Mouse (Mus musculus): ENCODE measurements at regions not wholly inside any gene's neighbourhood (a gene's known extent, or its start where the extent isn't known, plus 50 kb on each side); places are given as distances from the start of the nearest gene placed in this dataset.

- no peak overlapping the region for H3K9ac ChIP-seq
- no peak overlapping the region for H3K4me3 ChIP-seq (ENCODE audit: low read depth, low read length)
- H3K4me1 ChIP-seq (ENCODE audit: insufficient read depth), result no peaks in the 10 kb centered on the region
- H3K27me3 ChIP-seq (ENCODE audit: insufficient read depth, low read length), result no peaks in the 10 kb centered on the region
- H3K36me3 ChIP-seq (ENCODE audit: insufficient read depth), result no peaks in the 10 kb centered on the region
- 0 out of 2 replicates have a peak overlapping the region, but pooled peaks have one; percentile 12 for H3K4me2 ChIP-seq
- H3K27ac ChIP-seq (ENCODE audit: low read depth), result no peak overlapping the region
- no peak for TF ChIP-seq CTCF (IDR thresholded peaks at IDR 0.05; ENCODE audit: low read depth)
- ATAC-seq (ENCODE audit: insufficient read depth) (0 out of 2 replicates have a peak, but pooled peaks have one; percentile 3), DNase-seq (no peak)
- 49% methylated on average over 5 of the region's 5 CpGs for WGBS
- no peaks in the 10 kb centered on the region for H3K9me3 ChIP-seq (ENCODE audit: low read depth, low read length)
Measured at GRCm38 (mm10) chr6:122394160-122394559, 53.8 kb upstream of the Phc1 start.

GRCm38 (mm10) chr6:122393231-122393881 lies 53.0 kb upstream of the Phc1 start:
- H3K9ac ChIP-seq, result no peak overlapping the region; the same call in 1 of the 2 replicates
- no peaks in the 10 kb centered on the region for H3K27me3 ChIP-seq (ENCODE audit: insufficient read depth, low read length)
- H3K4me1 ChIP-seq (ENCODE audit: insufficient read depth), result no peaks in the 10 kb centered on the region
- ATAC-seq (ENCODE audit: insufficient read depth), result peak; percentile 62; the same call in 1 of the 2 replicates
- H3K9me3 ChIP-seq (ENCODE audit: low read depth, low read length), result no peaks in the 10 kb centered on the region
- H3K36me3 ChIP-seq (ENCODE audit: insufficient read depth), result no peaks in the 10 kb centered on the region
- H3K27ac ChIP-seq (ENCODE audit: low read depth), result 0 out of 2 replicates have a peak overlapping the region, but pooled peaks have one; percentile 18
- DNase-seq, result no peak
- WGBS, result 38% methylated on average over 19 of the region's 19 CpGs
- no peak for TF ChIP-seq CTCF (IDR thresholded peaks at IDR 0.05; ENCODE audit: low read depth)
- peak overlapping the region; percentile 1; the same call in 1 of the 2 replicates for H3K4me3 ChIP-seq (ENCODE audit: low read depth, low read length)
- H3K4me2 ChIP-seq, result peak overlapping the region; percentile 12; the same call in 1 of the 2 replicates

DNA sequence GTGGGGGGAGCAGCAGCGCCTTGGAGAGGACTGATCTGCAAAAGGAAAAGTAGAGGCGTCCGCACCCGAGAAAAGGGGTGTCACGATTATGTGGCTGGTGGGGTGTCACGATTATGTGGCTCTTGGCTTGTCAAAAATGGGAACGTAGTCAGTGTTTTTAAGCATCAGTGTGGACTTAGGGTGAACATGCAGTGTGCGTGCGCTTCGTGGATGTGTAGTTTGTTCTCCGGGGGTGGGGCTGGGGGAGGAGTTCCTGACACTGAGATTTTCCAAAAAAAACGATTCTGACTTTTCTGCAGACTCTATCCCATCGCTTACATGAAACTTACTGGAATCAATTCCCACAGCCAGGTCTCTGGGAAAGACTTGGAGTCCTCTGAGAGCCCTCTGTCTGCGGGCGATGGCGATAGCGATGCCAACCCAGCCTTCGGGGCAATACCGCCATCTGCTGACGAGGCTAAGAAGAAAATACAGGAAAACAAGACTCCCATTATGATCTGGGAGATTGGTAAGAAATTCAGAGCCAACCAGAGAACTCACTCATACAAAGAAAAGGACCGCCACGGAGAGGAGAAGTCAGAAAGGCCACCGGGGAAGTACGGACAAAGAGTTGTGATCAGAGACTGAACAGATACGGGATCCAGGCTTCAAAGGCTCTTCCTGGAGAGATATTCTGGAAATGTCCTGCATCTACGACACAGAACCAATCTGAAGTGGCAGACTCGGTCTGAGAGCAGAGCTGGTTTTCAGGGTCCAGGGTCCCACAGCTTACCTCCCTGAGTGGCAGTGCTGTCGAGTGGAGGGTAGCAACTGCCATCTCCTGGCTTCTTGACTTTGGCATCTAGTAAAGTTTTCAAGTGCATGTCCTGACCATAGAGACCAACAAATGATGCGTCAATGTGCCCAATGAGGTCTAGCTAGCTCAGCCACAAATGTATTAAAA lies 51.6 kb upstream of the Phc1 start:
- TF ChIP-seq CTCF (IDR thresholded peaks at IDR 0.05; ENCODE audit: low read depth), result peak; percentile 91
- no peak overlapping the region for H3K9ac ChIP-seq
- peak overlapping the region; percentile 40 for H3K4me2 ChIP-seq
- H3K36me3 ChIP-seq (ENCODE audit: insufficient read depth), result no peaks in the 10 kb centered on the region
- no peaks in the 10 kb centered on the region for H3K9me3 ChIP-seq (ENCODE audit: low read depth, low read length)
- DNase-seq, result peak; percentile 92
- H3K27me3 ChIP-seq (ENCODE audit: insufficient read depth, low read length), result no peaks in the 10 kb centered on the region
- ATAC-seq (ENCODE audit: insufficient read depth), result peak; percentile 63
- no peak overlapping the region for H3K27ac ChIP-seq (ENCODE audit: low read depth)
- 33% methylated on average over 29 of the region's 29 CpGs for WGBS
- peak overlapping the region; percentile 14 for H3K4me3 ChIP-seq (ENCODE audit: low read depth, low read length)
- H3K4me1 ChIP-seq (ENCODE audit: insufficient read depth), result no peaks in the 10 kb centered on the region

DNA sequence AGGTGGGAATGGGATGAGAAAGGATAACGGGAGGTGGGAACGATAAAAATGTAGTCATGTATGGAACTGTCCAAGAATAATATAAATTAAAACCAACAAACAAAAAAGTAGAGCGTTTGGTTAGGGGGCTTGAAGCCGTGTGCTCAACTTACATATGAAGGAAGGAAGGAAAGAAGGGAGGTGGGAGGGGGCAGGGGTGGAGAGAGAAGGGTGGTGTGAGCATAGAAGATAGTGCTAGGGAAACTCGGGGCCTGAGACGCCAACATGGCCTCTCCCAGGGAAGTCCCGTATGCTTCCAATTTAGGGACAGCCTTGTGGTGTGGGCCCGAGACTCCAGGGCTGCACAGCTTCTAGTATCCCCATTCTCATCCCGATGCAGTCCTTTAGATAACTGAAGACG lies 50.8 kb upstream of the Phc1 start:
- Histone ChIP-seq H3K4me2 (peak overlapping the region; percentile 40), H3K36me3 (ENCODE audit: insufficient read depth) (no peaks in the 10 kb centered on the region), H3K9ac (no peak overlapping the region), H3K27ac (ENCODE audit: low read depth) (no peak overlapping the region), H3K9me3 (ENCODE audit: low read depth, low read length) (no peaks in the 10 kb centered on the region), H3K4me1 (ENCODE audit: insufficient read depth) (no peaks in the 10 kb centered on the region), H3K27me3 (ENCODE audit: insufficient read depth, low read length) (no peaks in the 10 kb centered on the region), H3K4me3 (ENCODE audit: low read depth, low read length) (no peak overlapping the region; the same call in 1 of the 2 replicates)
- no peak for DNase-seq
- no peak for ATAC-seq (ENCODE audit: insufficient read depth)
- no peak for TF ChIP-seq CTCF (IDR thresholded peaks at IDR 0.05; ENCODE audit: low read depth)
- WGBS, result 67% methylated on average over 10 of the region's 10 CpGs

DNA sequence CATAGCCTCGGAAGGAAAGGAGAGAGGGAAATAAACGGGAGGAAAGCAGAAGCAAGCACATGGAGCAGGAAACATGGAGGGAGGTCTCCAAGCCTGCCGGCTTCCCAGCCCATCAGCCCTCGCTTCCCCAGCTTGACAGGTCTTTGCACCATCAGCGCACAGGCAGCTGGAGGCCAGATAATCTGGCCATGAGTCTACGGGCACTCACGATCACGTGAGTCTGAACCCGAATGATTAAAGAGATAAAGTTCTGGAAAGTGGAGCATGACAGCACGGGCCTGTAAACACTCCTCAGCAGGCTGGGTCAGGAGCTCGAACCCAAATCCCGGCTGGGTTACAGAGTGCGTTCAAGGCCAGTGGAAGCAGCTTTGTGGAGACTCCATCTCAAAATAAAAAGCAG lies 50.4 kb upstream of the Phc1 start:
- no peaks in the 10 kb centered on the region for H3K36me3 ChIP-seq (ENCODE audit: insufficient read depth)
- no peak overlapping the region; the same call in 1 of the 2 replicates for H3K4me2 ChIP-seq
- H3K4me3 ChIP-seq (ENCODE audit: low read depth, low read length), result no peak overlapping the region
- ATAC-seq (ENCODE audit: insufficient read depth) (peak; percentile 50; the same call in 1 of the 2 replicates), DNase-seq (peak; percentile 46)
- H3K27ac ChIP-seq (ENCODE audit: low read depth), result no peak overlapping the region
- H3K27me3 ChIP-seq (ENCODE audit: insufficient read depth, low read length), result no peaks in the 10 kb centered on the region
- H3K9me3 ChIP-seq (ENCODE audit: low read depth, low read length), result no peaks in the 10 kb centered on the region
- 36% methylated on average over 13 of the region's 13 CpGs for WGBS
- TF ChIP-seq CTCF (IDR thresholded peaks at IDR 0.05; ENCODE audit: low read depth), result no peak
- H3K9ac ChIP-seq, result no peak overlapping the region
- H3K4me1 ChIP-seq (ENCODE audit: insufficient read depth), result no peaks in the 10 kb centered on the region
